Mouse (Mus musculus): ENCODE results near the gene Ggcx.
"Not testable (repeated sequence)": the region's sequence is repeated elsewhere in the genome, so short reads cannot be mapped to it uniquely, and the experiment has no call there.

The Ggcx gene

GRCm38 (mm10) chr6:72462550-72463257 is 48.6 kb downstream of the Ggcx start:
- not testable (repeated sequence) for DNase-seq (ENCODE audit: low spot score in 2 of 2)

GRCm38 (mm10) chr6:72465361-72466157 is 51.5 kb downstream of the Ggcx start:
- no peak for DNase-seq (ENCODE audit: low spot score in 2 of 2)

GRCm38 (mm10) chr6:72466171-72466570 is 52.1 kb downstream of the Ggcx start:
- DNase-seq (ENCODE audit: low spot score in 2 of 2), result no peak

GRCm38 (mm10) chr6:72473264-72474041 is 59.3 kb downstream of the Ggcx start:
- no peak for DNase-seq (ENCODE audit: low spot score in 2 of 2)

- no peak for DNase-seq (ENCODE audit: low spot score in 2 of 2)
Measured at GRCm38 (mm10) chr6:72475221-72475985, 61.3 kb downstream of the Ggcx start.

- DNase-seq (ENCODE audit: low spot score in 2 of 2), result no peak
Measured at GRCm38 (mm10) chr6:72476836-72477235, 62.7 kb downstream of the Ggcx start.

- DNase-seq (ENCODE audit: low spot score in 2 of 2), result no peak
Measured at GRCm38 (mm10) chr6:72477621-72478020, 63.5 kb downstream of the Ggcx start.

- DNase-seq (ENCODE audit: low spot score in 2 of 2), result not testable (repeated sequence)
Measured at GRCm38 (mm10) chr6:72478691-72479090, 64.6 kb downstream of the Ggcx start.

GRCm38 (mm10) chr6:72479645-72480421 is 65.7 kb downstream of the Ggcx start:
- no peak for DNase-seq (ENCODE audit: low spot score in 2 of 2)

GRCm38 (mm10) chr6:72480422-72480702 is 66.3 kb downstream of the Ggcx start:
- no peak for DNase-seq (ENCODE audit: low spot score in 2 of 2)
